ENCODE assay signal across 8 mouse cellular contexts in genomic region chr4:40279276-40279900, GRCm38 (mm10). TPM values are rescaled to one million over a fixed set of nuclear protein-coding genes. Genes with fewer than 3 reads are reported as not detected.
DNase-seq lines count a peak whose midpoint lies in the region; ATAC-seq lines count a peak whose summit lies in the region.

Ndufb6 (minus strand) TSS chr4:40279421.

- WGBS in hindbrain, embryonic 16.5 days = under 1% methylated on average over 36 of the region's 36 CpGs
- 1% methylated on average over 36 of the region's 36 CpGs for WGBS in macrophage (ENCODE audit: missing documents)

- no peaks in the 10 kb centered on the region; the same call in none of the 2 replicates for H3K36me3 ChIP-seq in hindbrain, embryonic 16.5 days (ENCODE audit: control insufficient read depth, insufficient read depth, low read length)
- H3K36me3 ChIP-seq in macrophage (ENCODE audit: inconsistent target) = 0 out of 2 replicates have a peak, but pooled peaks cover 8% of the 10 kb centered on the region

- no peaks in the 10 kb centered on the region for H3K9me3 ChIP-seq in hindbrain, embryonic 16.5 days (ENCODE audit: control insufficient read depth, low read length)

- peaks cover 12% of the 10 kb centered on the region for H3K4me1 ChIP-seq in hindbrain, embryonic 16.5 days (ENCODE audit: control insufficient read depth, insufficient read depth, low read depth, low read length)

- peak within 1 kb of the TSS; percentile 73 for H3K4me3 ChIP-seq in hindbrain, embryonic 16.5 days (ENCODE audit: low read length)
- peak within 1 kb of the TSS; percentile 95 for H3K4me3 ChIP-seq in macrophage (ENCODE audit: inconsistent target)

- H3K4me2 ChIP-seq in hindbrain, embryonic 16.5 days (ENCODE audit: low read length) = peak within 1 kb of the TSS; percentile 91

- no peaks in the 10 kb centered on the region for H3K27me3 ChIP-seq in hindbrain, embryonic 16.5 days (replicated peaks; ENCODE audit: control insufficient read depth, insufficient read depth, low read length)

- ATAC-seq in hindbrain, embryonic 16.5 days = peak; percentile 96

- peak within 1 kb of the TSS; percentile 78 for H3K27ac ChIP-seq in hindbrain, embryonic 16.5 days (ENCODE audit: low read depth, low read length)
- peak within 1 kb of the TSS; percentile 35 for H3K27ac ChIP-seq in macrophage

- DNase-seq in T-cell, adult 2 months (ENCODE audit: low spot score) = peak; percentile 89
- DNase-seq in cerebellum, postnatal 36 days = peak; percentile 95 to 97
- peak; percentile 93 for DNase-seq in gastrocnemius, adult 18-20 months (ENCODE audit: low spot score)
- DNase-seq in left cerebral cortex, adult 18-20 months (ENCODE audit: low spot score in 2 of 2) = peak; percentile 93 to 96
- DNase-seq in right cerebral cortex, adult 18-20 months = peak; percentile 93
- DNase-seq in urinary bladder, postnatal 10 days (ENCODE audit: low spot score) = peak; percentile 90

- peak within 1 kb of the TSS; percentile 75 for H3K9ac ChIP-seq in hindbrain, embryonic 16.5 days (ENCODE audit: low read depth, low read length)

- H3K79me2 ChIP-seq in macrophage (ENCODE audit: inconsistent target) = peaks cover 30% of the 10 kb centered on the region

RNA-seq across cellular contexts. Expression of gene Ndufb6, which starts in this region (rescaled TPM):
- total RNA-seq in gastrocnemius, adult 18-20 months (2021) = 100 to 1,000 TPM; 251 to 279 TPM
- 369 and 426 TPM in 2 replicates for polyA plus RNA-seq in hindbrain, embryonic 16.5 days (2015; fragmentation: Nextera tagmentation; extraction: Ambion mirVana)
- 100 to 1,000 TPM; 180 to 195 TPM for total RNA-seq in left cerebral cortex, adult 18-20 months (2021)
- 10 to 100 TPM in 1 of 26 experiments, 1 to 10 TPM in 13, not detected in 12; 1.5 to 13.8 (median 2.8) TPM for total RNA-seq in macrophage (2018; cell fraction: chromatin; rRNA removed)
- 10 to 100 TPM; 48.6 to 76.5 (median 60.9) TPM for total RNA-seq in macrophage (2018; cell fraction: cytosol; rRNA removed)
- 10 to 100 TPM in 9 of 26 experiments, 1 to 10 TPM in 17; 4.2 to 18.1 (median 7.5) TPM for total RNA-seq in macrophage (2018; cell fraction: nucleus; rRNA removed)
- polyA plus RNA-seq in macrophage (2018) = 20.0 to 125 TPM (median 65.2 TPM) in 3 replicates

Comparison
In these comparisons a context has a peak if more than half of its experiments do, and no peak if none do; other contexts are left out.
1. Peak in every context shown above with its lines: DNase-seq, ATAC-seq, H3K4me3 ChIP-seq and H3K27ac ChIP-seq.